Mouse (Mus musculus): ENCODE measurements at regions not wholly inside any gene's neighbourhood (a gene's known extent, or its start where the extent isn't known, plus 50 kb on each side); places are given as distances from the start of the nearest gene placed in this dataset.

- DNase-seq: peak in 1 of 2 experiments; percentile 29
Observed at GRCm38 (mm10) chr2:179390486-179390885, 51.7 kb upstream of the Cdh4 start.

GRCm38 (mm10) chr2:179390924-179391461 lies 51.2 kb upstream of the Cdh4 start:
- DNase-seq: peak in 1 of 2 experiments; percentile 39

Data from lung, postnatal 4 days (tissue).